Mouse (Mus musculus): ENCODE data around the gene Ankrd17. TPM values are rescaled to one million over a fixed set of nuclear protein-coding genes. Genes with fewer than 3 reads are reported as not detected.

Gene Ankrd17
- polyA plus RNA-seq, 1 experiment from 2014 or later = 87.9 TPM

GRCm38 (mm10) chr5:90355824-90356223 is 10.6 kb downstream of the Ankrd17 start:
- H3K79me2 ChIP-seq (ENCODE audit: inconsistent target) = peaks cover 100% of the 10 kb centered on the region
- 91% methylated on average over 3 of the region's 3 CpGs for WGBS (ENCODE audit: missing documents)
- no peak overlapping the region for H3K4me3 ChIP-seq (ENCODE audit: inconsistent target)
- H3K36me3 ChIP-seq (ENCODE audit: inconsistent target) = peaks cover 4% of the 10 kb centered on the region; the same call in 1 of the 2 replicates
- no peak overlapping the region for H3K27ac ChIP-seq

- peaks cover 100% of the 10 kb centered on the region for H3K79me2 ChIP-seq (ENCODE audit: inconsistent target)
- H3K36me3 ChIP-seq (ENCODE audit: inconsistent target) = peaks cover 4% of the 10 kb centered on the region; the same call in 1 of the 2 replicates
- H3K4me3 ChIP-seq (ENCODE audit: inconsistent target) = no peak overlapping the region
- 85% methylated on average over 3 of the region's 4 CpGs for WGBS (ENCODE audit: missing documents)
- no peak overlapping the region for H3K27ac ChIP-seq
These were observed 12.6 kb downstream of the Ankrd17 start for GRCm38 (mm10) chr5:90353552-90354317.

GRCm38 (mm10) chr5:90346877-90347276 is 19.5 kb downstream of the Ankrd17 start:
- Histone ChIP-seq H3K4me3 (ENCODE audit: inconsistent target) (no peak overlapping the region), H3K79me2 (ENCODE audit: inconsistent target) (peaks cover 100% of the 10 kb centered on the region), H3K27ac (no peak overlapping the region), H3K36me3 (ENCODE audit: inconsistent target) (no peaks in the 10 kb centered on the region)
- WGBS (ENCODE audit: missing documents) = 92% methylated on average over 3 of the region's 3 CpGs

GRCm38 (mm10) chr5:90340847-90341246 is 25.5 kb downstream of the Ankrd17 start:
- Histone ChIP-seq H3K36me3 (ENCODE audit: inconsistent target) (no peaks in the 10 kb centered on the region), H3K4me3 (ENCODE audit: inconsistent target) (no peak overlapping the region), H3K27ac (no peak overlapping the region), H3K79me2 (ENCODE audit: inconsistent target) (peaks cover 100% of the 10 kb centered on the region)
- WGBS (ENCODE audit: missing documents) = 86% methylated on average over 4 of the region's 4 CpGs

- no peak overlapping the region; the same call in 1 of the 2 replicates for H3K4me3 ChIP-seq (ENCODE audit: inconsistent target)
- no peaks in the 10 kb centered on the region for H3K36me3 ChIP-seq (ENCODE audit: inconsistent target)
- peaks cover 100% of the 10 kb centered on the region for H3K79me2 ChIP-seq (ENCODE audit: inconsistent target)
- peak overlapping the region; percentile 74; the same call in 1 of the 2 replicates for H3K27ac ChIP-seq
- 100% methylated on average over 1 of the region's 1 CpGs for WGBS (ENCODE audit: missing documents)
These were observed 26.4 kb downstream of the Ankrd17 start for GRCm38 (mm10) chr5:90339953-90340343.

- 0% methylated on average over 5 of the region's 5 CpGs for WGBS (ENCODE audit: missing documents)
- H3K4me3 ChIP-seq (ENCODE audit: inconsistent target) = peak overlapping the region; percentile 61
- no peaks in the 10 kb centered on the region for H3K36me3 ChIP-seq (ENCODE audit: inconsistent target)
- H3K27ac ChIP-seq = peak overlapping the region; percentile 74
- H3K79me2 ChIP-seq (ENCODE audit: inconsistent target) = peaks cover 100% of the 10 kb centered on the region
These were observed 27.0 kb downstream of the Ankrd17 start for GRCm38 (mm10) chr5:90339129-90339952.

- Histone ChIP-seq H3K27ac (peak overlapping the region; percentile 74), H3K79me2 (ENCODE audit: inconsistent target) (peaks cover 100% of the 10 kb centered on the region), H3K36me3 (ENCODE audit: inconsistent target) (no peaks in the 10 kb centered on the region), H3K4me3 (ENCODE audit: inconsistent target) (peak overlapping the region; percentile 61)
- WGBS (ENCODE audit: missing documents) = 67% methylated on average over 7 of the region's 7 CpGs
These were observed 27.9 kb downstream of the Ankrd17 start for GRCm38 (mm10) chr5:90338177-90339091.

GRCm38 (mm10) chr5:90332478-90332877 is 33.9 kb downstream of the Ankrd17 start:
- Histone ChIP-seq H3K27ac (no peak overlapping the region), H3K36me3 (ENCODE audit: inconsistent target) (no peaks in the 10 kb centered on the region), H3K4me3 (ENCODE audit: inconsistent target) (no peak overlapping the region), H3K79me2 (ENCODE audit: inconsistent target) (peaks cover 100% of the 10 kb centered on the region)
- WGBS (ENCODE audit: missing documents) = 92% methylated on average over 2 of the region's 2 CpGs

GRCm38 (mm10) chr5:90331071-90331470 is 35.3 kb downstream of the Ankrd17 start:
- Histone ChIP-seq H3K79me2 (ENCODE audit: inconsistent target) (peaks cover 100% of the 10 kb centered on the region), H3K36me3 (ENCODE audit: inconsistent target) (no peaks in the 10 kb centered on the region), H3K27ac (no peak overlapping the region), H3K4me3 (ENCODE audit: inconsistent target) (no peak overlapping the region)
- WGBS (ENCODE audit: missing documents) = 0% methylated on average over 1 of the region's 1 CpGs

GRCm38 (mm10) chr5:90298396-90298795 is 68.0 kb downstream of the Ankrd17 start:
- Histone ChIP-seq H3K79me2 (ENCODE audit: inconsistent target) (peaks cover 32% of the 10 kb centered on the region), H3K36me3 (ENCODE audit: inconsistent target) (peaks cover 61% of the 10 kb centered on the region)
- WGBS (ENCODE audit: missing documents) = 98% methylated on average over 10 of the region's 11 CpGs

GRCm38 (mm10) chr5:90289887-90290286 is 76.5 kb downstream of the Ankrd17 start:
- H3K36me3 ChIP-seq (ENCODE audit: inconsistent target) = peaks cover 74% of the 10 kb centered on the region
- H3K79me2 ChIP-seq (ENCODE audit: inconsistent target) = no peaks in the 10 kb centered on the region
- H3K4me3 ChIP-seq (ENCODE audit: inconsistent target) = no peak overlapping the region
- no peak overlapping the region for H3K27ac ChIP-seq

More at GRCm38 (mm10) chr5:90298396-90298795, 68.0 kb downstream of the Ankrd17 start:
- no peak overlapping the region for H3K27ac ChIP-seq
- H3K4me3 ChIP-seq (ENCODE audit: inconsistent target) = no peak overlapping the region

- WGBS (ENCODE audit: missing documents) = 76% methylated on average over 1 of the region's 2 CpGs
- Histone ChIP-seq H3K36me3 (ENCODE audit: inconsistent target) (peaks cover 72% of the 10 kb centered on the region), H3K4me3 (ENCODE audit: inconsistent target) (no peak overlapping the region), H3K27ac (no peak overlapping the region), H3K79me2 (ENCODE audit: inconsistent target) (peaks cover 7% of the 10 kb centered on the region; the same call in 1 of the 2 replicates)
These were observed 79.8 kb downstream of the Ankrd17 start for GRCm38 (mm10) chr5:90286559-90286958.

GRCm38 (mm10) chr5:90280061-90280460 is 86.3 kb downstream of the Ankrd17 start:
- Histone ChIP-seq H3K4me3 (ENCODE audit: inconsistent target) (no peak overlapping the region), H3K36me3 (ENCODE audit: inconsistent target) (peaks cover 40% of the 10 kb centered on the region), H3K79me2 (ENCODE audit: inconsistent target) (peaks cover 17% of the 10 kb centered on the region; the same call in 1 of the 2 replicates), H3K27ac (no peak overlapping the region)
- WGBS (ENCODE audit: missing documents) = 100% methylated on average over 1 of the region's 1 CpGs

- no peak overlapping the region for H3K27ac ChIP-seq
- WGBS (ENCODE audit: missing documents) = 96% methylated on average over 3 of the region's 3 CpGs
- H3K36me3 ChIP-seq (ENCODE audit: inconsistent target) = peaks cover 34% of the 10 kb centered on the region
- no peak overlapping the region for H3K4me3 ChIP-seq (ENCODE audit: inconsistent target)
- H3K79me2 ChIP-seq (ENCODE audit: inconsistent target) = peaks cover 17% of the 10 kb centered on the region; the same call in 1 of the 2 replicates
These were observed 87.0 kb downstream of the Ankrd17 start for GRCm38 (mm10) chr5:90279418-90279817.

All from macrophage (primary cell).